Mouse (Mus musculus) heart, adult 2 months (tissue): ENCODE measurements around the gene Hist1h2ad.
A peak's percentile ranks its signal among the peaks of the same experiment; 100 is the strongest.
"Not testable (repeated sequence)": the region's sequence is repeated elsewhere in the genome, so short reads cannot be mapped to it uniquely, and the experiment has no call there.

Source experiments
- CTCF ChIP-seq: fragments of 200-600 bp; IDR thresholded peaks from 2 replicates; pipeline ENCODE4 v1.8.1; 2022; ENCODE audit warnings: antibody characterized with exemption, mild to moderate bottlenecking, moderate library complexity
- EP300 ChIP-seq: fragments of 200-500 bp; IDR thresholded peaks from 2 replicates; pipeline ENCODE4 v1.6.1; 2011; ENCODE audit warnings: low read depth, low read length, control low read depth; ENCODE audit not compliant: insufficient read depth
- POLR2A ChIP-seq: fragments of 200-500 bp; IDR thresholded peaks from 2 replicates; pipeline ENCODE4 v1.6.1; 2011; ENCODE audit warnings: mild to moderate bottlenecking, low read depth, low read length, control low read depth; ENCODE audit not compliant: insufficient read depth

DNA sequence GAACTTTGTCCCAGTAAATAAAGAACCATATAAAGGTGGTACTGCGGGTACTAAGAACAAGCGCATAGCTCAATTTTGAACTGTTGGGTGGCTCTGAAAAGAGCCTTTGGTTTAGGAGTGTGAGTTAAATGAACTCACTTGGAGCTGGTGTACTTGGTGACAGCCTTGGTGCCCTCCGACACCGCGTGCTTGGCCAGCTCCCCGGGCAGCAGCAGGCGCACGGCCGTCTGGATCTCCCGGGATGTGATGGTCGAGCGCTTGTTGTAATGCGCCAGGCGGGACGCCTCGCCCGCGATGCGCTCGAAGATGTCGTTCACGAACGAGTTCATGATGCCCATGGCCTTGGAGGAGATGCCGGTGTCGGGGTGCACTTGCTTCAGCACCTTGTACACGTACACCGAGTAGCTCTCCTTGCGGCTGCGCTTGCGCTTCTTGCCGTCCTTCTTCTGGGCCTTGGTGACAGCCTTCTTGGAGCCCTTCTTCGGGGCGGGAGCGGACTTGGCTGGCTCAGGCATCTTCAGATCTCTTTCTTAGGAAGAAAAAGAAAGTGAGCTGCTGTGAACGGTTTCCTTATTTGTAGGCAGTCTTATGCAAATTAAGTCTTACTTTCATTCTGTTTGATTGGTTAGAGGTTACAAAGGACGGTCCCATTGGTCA, 11.4 kb downstream of the Hist1h2ad start:
- not testable (repeated sequence) for TF ChIP-seq CTCF, EP300
- TF ChIP-seq POLR2A: peak; percentile 96
